In the genomic region with DNA sequence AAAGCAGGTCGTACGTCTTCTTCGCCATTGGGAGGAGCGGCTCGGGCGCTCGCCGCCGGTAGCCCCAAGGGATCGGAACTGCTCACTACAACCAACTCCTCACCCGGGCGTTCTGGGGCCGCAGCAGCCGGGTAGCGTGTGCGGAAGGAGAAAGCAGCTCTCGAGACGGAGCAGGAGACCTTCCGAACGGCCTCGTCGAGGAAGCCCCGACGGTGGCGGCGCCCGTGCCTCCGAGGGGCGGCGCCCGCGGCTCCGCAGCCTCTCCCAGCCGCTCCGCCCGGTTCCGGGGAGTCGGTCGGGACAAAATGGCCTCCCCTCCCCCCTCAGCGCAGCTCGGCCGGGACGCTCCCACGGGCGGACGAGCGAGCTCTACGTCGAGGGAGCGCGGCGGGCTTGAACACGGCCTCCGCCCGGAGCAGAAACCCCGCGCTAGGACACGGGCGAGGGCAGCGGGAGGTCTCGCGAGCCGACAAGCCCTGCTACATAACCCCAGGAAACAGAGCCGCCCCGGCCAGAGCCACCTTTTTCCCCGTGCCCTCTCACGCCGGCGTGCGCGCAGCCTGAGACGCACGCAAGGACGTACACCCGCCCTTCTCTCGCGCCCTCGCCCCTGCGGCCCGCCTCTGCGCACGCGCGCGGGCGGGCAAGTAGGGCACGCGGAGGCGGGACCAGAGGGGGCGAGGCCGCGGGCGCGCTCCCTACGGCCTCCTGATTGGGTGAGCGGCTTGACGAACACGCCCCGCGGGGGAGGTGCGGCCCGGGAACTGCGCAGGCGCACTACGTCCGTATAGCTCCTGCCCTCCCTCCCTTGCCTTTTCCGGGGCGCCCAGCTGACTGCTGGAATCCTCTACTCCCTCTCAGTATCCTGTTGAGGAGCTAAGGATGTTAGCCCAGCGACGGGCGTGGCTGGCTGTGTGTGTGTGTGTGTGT, we compare ENCODE assay signal across 1 mouse cellular context.
TF ChIP-seq lines count a peak whose summit lies in the region.

Gene Rab10 (minus strand): TSS at position 579 of the 930 bp plus-strand sequence.

TF ChIP-seq in MEL, 35 proteins besides CTCF, POLR2A, EP300 and RAD21 (continued from another document):
- TF ChIP-seq ZC3H11A (IDR thresholded peaks at IDR 0.05; ENCODE audit: low read depth, low read length) (no peak), USF2 (IDR thresholded peaks at IDR 0.05; ENCODE audit: borderline replicate concordance in 1 of 2, insufficient read depth in 1 of 2, low read depth in 1 of 2, low read length in 2 of 2) (no peak), MAZ (IDR thresholded peaks at IDR 0.05; ENCODE audit: low read depth, low read length) (no peak; the same call in 1 of the 2 replicates), ETS1 (IDR thresholded peaks at IDR 0.05; ENCODE audit: low read depth, low read length) (peak; percentile 45; the same call in 1 of the 2 replicates)
